Mouse (Mus musculus): ENCODE data around the gene Plxnb1.

DNA sequence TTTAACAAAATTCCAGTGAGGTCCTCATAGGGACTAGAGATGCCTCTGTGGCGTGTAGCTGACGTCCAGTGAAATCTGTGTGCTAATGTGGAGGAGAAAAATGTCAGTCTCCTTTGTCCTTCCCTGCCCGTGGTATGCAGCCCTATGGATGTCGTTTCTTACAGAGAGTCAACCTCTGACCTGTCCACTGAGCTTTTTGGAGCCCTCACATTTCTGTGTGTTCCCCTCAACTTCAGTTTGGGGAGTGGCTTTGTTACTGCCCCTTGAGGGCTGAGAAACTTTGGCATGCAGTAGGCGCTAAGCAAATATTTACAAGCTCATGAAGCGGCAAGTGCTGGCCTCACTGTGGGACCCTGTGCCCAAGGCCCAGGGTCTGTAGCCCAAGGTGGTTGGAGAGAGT is 2.1 kb downstream of the Plxnb1 start:
- TF ChIP-seq CTCF (IDR thresholded peaks at IDR 0.05; ENCODE audit: borderline replicate concordance, extremely low read depth, insufficient read depth, insufficient read length) (no peak), POLR2A (IDR thresholded peaks at IDR 0.05; ENCODE audit: borderline replicate concordance, extremely low read depth, insufficient read depth, insufficient read length, poor library complexity, severe bottlenecking) (no peak)

Data from brain, embryonic 14.5 days (tissue).